Mouse (Mus musculus) forebrain, embryonic 16.5 days (tissue): ENCODE results near the gene Unc50. TPM values are rescaled to one million over a fixed set of nuclear protein-coding genes. Genes with fewer than 3 reads are reported as not detected.

Experiments used
- ATAC-seq: fragments of 200-750 bp; cut with Nextera tagmentation; 2 replicates; pipeline ENCODE4 v1.8.0; 2017; ENCODE audit warnings: mild to moderate bottlenecking, moderate library complexity
- H3K27ac ChIP-seq: fragments of 300-500 bp; sonication (generic); 2 replicates; pipeline ENCODE4 v1.5.1; 2014; ENCODE audit warnings: low read length, control low read depth
- H3K27me3 ChIP-seq: fragments of 300-500 bp; sonication (generic); replicated peaks from 2 replicates; pipeline ENCODE4 v1.6.1; 2014; ENCODE audit warnings: low read length; ENCODE audit not compliant: control insufficient read depth, insufficient read depth
- H3K36me3 ChIP-seq: fragments of 300-500 bp; sonication (generic); 2 replicates; pipeline ENCODE4 v1.6.1; 2014; ENCODE audit not compliant: control insufficient read depth, insufficient read depth
- H3K4me1 ChIP-seq: fragments of 300-500 bp; sonication (generic); replicated peaks from 2 replicates; pipeline ENCODE4 v1.6.1; 2014; ENCODE audit warnings: low read length; ENCODE audit not compliant: control insufficient read depth, insufficient read depth
- H3K4me2 ChIP-seq: fragments of 300-500 bp; sonication (generic); 2 replicates; pipeline ENCODE4 v1.6.1; 2014; ENCODE audit warnings: mild to moderate bottlenecking, low read length, control low read depth
- H3K4me3 ChIP-seq: fragments of 300-500 bp; sonication (generic); replicated peaks from 2 replicates; pipeline ENCODE4 v1.5.1; 2014; ENCODE audit warnings: mild to moderate bottlenecking, low read length, control low read depth
- H3K9ac ChIP-seq: fragments of 300-500 bp; sonication (generic); replicated peaks from 2 replicates; pipeline ENCODE4 v1.6.1; 2014; ENCODE audit warnings: low read depth, low read length, control low read depth
- H3K9me3 ChIP-seq: fragments of 300-500 bp; sonication (generic); 2 replicates; pipeline ENCODE4 v1.6.1; 2016; ENCODE audit warnings: low read length; ENCODE audit not compliant: control insufficient read depth
- WGBS: fragments of 180-500 bp; shearing (Covaris S2); extraction: QIAGEN DNeasy Blood & Tissue Kit; methylation state at CpG from one replicate; pipeline ENCODE4 v1.1.7; 2014; 5-methylcytosine and 5-hydroxymethylcytosine counted together
- polyA plus RNA-seq: library from polyadenylated mRNA; unstranded; fragments of >200 nt; fragmentation: Nextera tagmentation; extraction: Ambion mirVana; gene quantifications from 2 replicates; pipeline ENCODE4 v1.2.1, GENCODE M21; 2015

Gene Unc50
- polyA plus RNA-seq, 1 experiment from 2014 or later: 121 TPM

DNA sequence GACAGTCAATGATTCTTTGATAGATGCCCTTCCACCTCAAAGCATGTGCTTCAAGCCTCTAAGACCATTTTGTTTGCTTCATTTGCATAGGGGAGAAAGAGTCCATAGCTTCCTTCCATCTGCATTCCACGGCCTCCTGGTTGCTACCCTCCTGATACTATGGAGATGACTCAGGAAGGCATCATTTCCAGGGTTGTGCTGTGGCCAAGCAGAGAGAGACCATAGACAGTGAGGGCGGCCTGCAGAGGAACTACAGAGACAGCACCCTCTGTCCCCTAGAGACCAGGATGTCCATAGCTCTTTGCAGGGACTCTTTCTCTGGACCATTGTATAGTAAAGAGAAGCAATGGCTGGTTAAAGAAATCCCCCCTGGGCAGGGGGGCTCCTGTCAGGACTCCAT, 24.8 kb upstream of the Unc50 start:
- ATAC-seq: no peak
- Histone ChIP-seq H3K4me1 (no peaks in the 10 kb centered on the region), H3K9ac (no peak overlapping the region), H3K4me3 (no peak overlapping the region), H3K9me3 (no peaks in the 10 kb centered on the region), H3K36me3 (no peaks in the 10 kb centered on the region; the same call in 1 of the 2 replicates), H3K4me2 (no peak overlapping the region), H3K27me3 (no peaks in the 10 kb centered on the region), H3K27ac (no peak overlapping the region)
- 88% methylated on average over 2 of the region's 2 CpGs for WGBS

DNA sequence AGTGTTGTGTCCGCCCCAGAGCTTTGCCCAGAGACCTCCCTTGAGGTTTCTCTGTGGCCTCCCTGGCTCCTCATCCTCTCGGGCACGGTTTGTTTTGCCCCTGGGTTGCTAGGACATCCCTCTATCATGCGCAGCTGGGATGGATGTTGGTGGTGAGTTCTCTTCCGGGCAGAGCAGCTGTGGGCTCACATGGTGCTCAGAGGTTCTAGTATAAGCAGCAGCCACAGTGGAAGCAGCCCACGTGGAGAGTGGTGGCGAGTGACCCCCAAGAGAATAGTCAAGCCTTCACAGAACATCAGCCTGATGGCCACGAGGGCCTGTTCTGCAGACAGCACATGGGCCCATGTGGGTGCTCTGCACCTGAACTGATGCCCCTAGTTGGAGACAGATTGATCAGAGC, 22.7 kb upstream of the Unc50 start:
- ATAC-seq: no peak
- Histone ChIP-seq H3K9me3 (no peaks in the 10 kb centered on the region), H3K4me1 (no peaks in the 10 kb centered on the region), H3K9ac (no peak overlapping the region), H3K4me3 (no peak overlapping the region), H3K4me2 (no peak overlapping the region), H3K36me3 (no peaks in the 10 kb centered on the region), H3K27me3 (no peaks in the 10 kb centered on the region), H3K27ac (no peak overlapping the region)
- 88% methylated on average over 8 of the region's 8 CpGs for WGBS

DNA sequence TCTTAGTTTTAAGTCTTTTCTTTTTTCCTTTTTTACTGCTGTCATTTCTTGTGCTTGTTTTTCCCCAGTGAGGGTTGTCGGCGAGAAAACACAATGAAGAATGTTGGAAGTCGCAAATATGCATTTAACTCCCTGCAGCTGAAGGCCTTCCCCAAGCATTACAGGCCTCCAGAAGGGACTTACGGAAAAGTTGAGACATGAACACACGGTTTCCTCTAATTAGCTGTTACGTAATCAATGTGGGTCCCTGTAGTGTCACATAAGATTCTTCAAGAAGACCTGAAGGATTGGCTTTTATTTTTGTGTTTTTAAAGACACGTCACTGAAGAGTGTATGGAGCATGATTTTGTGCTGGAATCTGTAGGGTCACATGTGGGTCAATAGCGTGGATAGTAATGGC, 21.9 kb upstream of the Unc50 start:
- Histone ChIP-seq H3K4me2 (no peak overlapping the region), H3K9ac (no peak overlapping the region), H3K27ac (no peak overlapping the region), H3K9me3 (no peaks in the 10 kb centered on the region), H3K4me1 (no peaks in the 10 kb centered on the region), H3K4me3 (no peak overlapping the region), H3K36me3 (no peaks in the 10 kb centered on the region), H3K27me3 (no peaks in the 10 kb centered on the region)
- no peak for ATAC-seq
- 89% methylated on average over 8 of the region's 8 CpGs for WGBS

DNA sequence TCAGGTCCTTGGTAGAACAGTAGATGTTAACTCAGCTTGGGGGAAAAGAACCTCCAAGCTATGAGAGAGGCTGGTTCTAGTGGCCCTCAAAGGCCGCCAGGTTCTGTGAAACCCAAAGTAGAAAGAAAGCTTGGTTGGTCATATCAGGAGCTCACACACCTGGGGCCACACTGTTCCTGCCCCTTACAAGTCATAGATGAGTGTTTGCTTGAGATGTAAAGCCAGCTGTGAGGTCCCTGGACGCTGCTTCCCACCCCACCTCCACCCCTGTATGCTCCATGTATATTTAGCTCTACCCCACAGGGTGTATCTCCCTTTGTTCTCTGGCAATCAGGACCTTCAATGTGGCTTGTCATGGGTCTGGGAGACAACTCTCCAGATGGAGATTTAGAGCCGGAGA, 21.3 kb upstream of the Unc50 start:
- Histone ChIP-seq H3K4me3 (no peak overlapping the region), H3K36me3 (no peaks in the 10 kb centered on the region), H3K27me3 (no peaks in the 10 kb centered on the region), H3K4me2 (no peak overlapping the region), H3K27ac (no peak overlapping the region), H3K9ac (no peak overlapping the region), H3K4me1 (no peaks in the 10 kb centered on the region), H3K9me3 (no peaks in the 10 kb centered on the region)
- no peak for ATAC-seq
- 80% methylated on average over 3 of the region's 3 CpGs for WGBS

DNA sequence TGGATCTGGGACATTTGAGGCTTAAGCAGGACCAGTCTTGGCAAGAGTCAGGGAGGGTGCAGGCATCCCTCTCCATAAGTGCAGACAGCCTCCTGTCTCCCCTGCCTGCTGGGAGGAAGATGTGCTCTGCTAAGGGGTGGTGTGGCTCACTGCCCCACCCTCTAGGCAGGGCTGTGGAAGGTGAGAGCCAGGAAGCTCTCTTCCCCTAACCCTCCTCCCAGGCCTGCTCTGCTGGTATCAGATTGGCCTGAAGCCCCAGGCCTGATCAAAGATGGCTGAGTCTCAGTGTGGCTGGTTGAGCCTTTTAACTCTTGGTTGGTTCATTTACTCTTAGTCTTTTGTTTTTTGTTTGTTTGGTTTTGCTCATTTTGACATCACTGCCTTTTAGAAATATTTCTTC, 20.3 kb upstream of the Unc50 start:
- Histone ChIP-seq H3K27ac (no peak overlapping the region), H3K4me3 (no peak overlapping the region), H3K36me3 (no peaks in the 10 kb centered on the region), H3K9ac (no peak overlapping the region), H3K27me3 (no peaks in the 10 kb centered on the region), H3K4me1 (no peaks in the 10 kb centered on the region), H3K4me2 (no peak overlapping the region), H3K9me3 (no peaks in the 10 kb centered on the region)
- no peak for ATAC-seq

DNA sequence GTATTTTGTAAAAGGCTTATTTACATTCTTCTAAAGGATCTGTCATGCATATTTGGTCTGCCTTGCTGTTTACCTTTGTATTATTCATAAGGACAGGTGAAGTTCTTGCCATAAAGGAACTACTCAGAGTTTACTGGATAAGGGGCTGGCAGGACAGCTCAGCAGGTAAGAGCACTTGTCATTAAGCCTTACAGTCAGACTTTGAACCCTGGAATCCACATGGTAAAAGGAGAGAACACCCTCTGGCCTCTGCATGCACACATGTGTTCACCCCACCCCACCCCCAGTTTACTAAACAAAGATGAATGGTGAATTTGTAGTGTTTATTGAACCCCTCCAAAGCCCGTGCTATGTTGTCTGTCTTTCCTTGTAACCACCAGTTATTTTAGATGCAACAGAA, 14.5 kb upstream of the Unc50 start:
- H3K27me3 ChIP-seq: no peaks in the 10 kb centered on the region
- H3K36me3 ChIP-seq: peaks cover 20% of the 10 kb centered on the region
- H3K27ac ChIP-seq: no peak overlapping the region
- no peak overlapping the region for H3K4me2 ChIP-seq
- WGBS: 100% methylated on average over 1 of the region's 1 CpGs
- H3K9ac ChIP-seq: no peak overlapping the region
- no peak for ATAC-seq
- no peaks in the 10 kb centered on the region for H3K4me1 ChIP-seq
- H3K9me3 ChIP-seq: no peaks in the 10 kb centered on the region
- no peak overlapping the region for H3K4me3 ChIP-seq

DNA sequence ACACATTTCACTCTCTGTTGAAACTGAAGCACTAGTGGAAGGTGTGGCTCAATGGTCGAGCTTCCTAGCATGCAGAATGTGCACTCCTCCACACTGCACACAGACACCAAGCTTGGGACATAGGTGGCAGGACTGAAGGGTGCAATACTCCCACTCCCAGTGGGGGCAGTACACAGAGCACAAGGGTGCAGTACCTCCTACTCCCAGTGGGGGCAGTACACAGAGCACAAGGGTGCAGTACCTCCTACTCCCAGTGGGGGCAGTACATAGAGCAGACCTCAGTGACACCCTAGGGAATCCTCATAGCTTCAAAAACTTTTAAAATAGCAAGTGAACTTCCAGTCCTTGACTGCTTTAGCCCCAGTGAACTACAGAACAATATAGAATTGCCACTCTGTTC, 10.5 kb upstream of the Unc50 start:
- H3K4me1 ChIP-seq: no peaks in the 10 kb centered on the region
- 0 out of 2 replicates have a peak, but pooled peaks cover 2% of the 10 kb centered on the region for H3K9me3 ChIP-seq
- no peak overlapping the region for H3K4me3 ChIP-seq
- H3K36me3 ChIP-seq: peaks cover 27% of the 10 kb centered on the region
- 88% methylated on average over 1 of the region's 1 CpGs for WGBS
- no peak overlapping the region for H3K4me2 ChIP-seq
- H3K9ac ChIP-seq: no peak overlapping the region
- ATAC-seq: no peak
- no peaks in the 10 kb centered on the region for H3K27me3 ChIP-seq
- H3K27ac ChIP-seq: no peak overlapping the region

DNA sequence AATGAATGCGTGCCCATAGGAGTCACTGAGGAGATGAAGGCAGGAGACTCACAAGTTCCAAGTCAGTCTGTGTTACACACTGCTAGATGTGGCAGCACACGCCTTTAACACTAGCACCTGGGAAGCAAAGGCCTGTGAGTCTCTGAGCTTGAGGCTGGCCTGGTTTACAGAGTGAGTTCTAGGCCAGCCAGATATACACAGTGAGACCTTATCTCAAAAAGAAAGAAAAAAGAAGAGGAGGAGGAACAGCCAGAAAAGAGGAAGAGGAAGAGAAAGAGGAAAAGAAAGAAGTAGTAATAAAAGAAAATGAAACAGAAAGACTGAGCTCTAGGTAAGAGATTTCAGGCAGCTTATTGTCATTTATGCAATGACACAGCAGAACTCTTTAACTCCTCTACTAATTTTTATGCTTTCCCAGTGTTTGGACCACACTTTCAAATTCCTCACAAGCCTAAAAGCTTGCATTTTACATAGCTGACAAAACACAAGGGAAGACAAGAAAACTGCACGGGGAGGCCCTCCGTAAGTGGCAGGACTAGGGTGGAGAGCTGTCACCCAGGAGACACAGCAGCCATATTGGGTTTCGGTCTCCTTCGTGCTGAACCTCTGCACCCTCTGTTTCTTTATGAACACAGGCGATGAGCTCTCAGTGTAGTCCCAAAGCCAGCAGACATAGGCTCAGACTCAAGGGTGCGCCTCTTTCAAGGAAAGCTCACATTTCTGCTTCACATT, 2.6 kb upstream of the Unc50 start:
- no peak overlapping the region for H3K4me3 ChIP-seq
- H3K4me2 ChIP-seq: no peak overlapping the region
- H3K9me3 ChIP-seq: 0 out of 2 replicates have a peak, but pooled peaks cover 2% of the 10 kb centered on the region
- peaks cover 29% of the 10 kb centered on the region for H3K4me1 ChIP-seq
- no peaks in the 10 kb centered on the region for H3K27me3 ChIP-seq
- peaks cover 13% of the 10 kb centered on the region; the same call in 1 of the 2 replicates for H3K36me3 ChIP-seq
- H3K9ac ChIP-seq: no peak overlapping the region
- no peak for ATAC-seq
- WGBS: 94% methylated on average over 8 of the region's 8 CpGs
- H3K27ac ChIP-seq: no peak overlapping the region

DNA sequence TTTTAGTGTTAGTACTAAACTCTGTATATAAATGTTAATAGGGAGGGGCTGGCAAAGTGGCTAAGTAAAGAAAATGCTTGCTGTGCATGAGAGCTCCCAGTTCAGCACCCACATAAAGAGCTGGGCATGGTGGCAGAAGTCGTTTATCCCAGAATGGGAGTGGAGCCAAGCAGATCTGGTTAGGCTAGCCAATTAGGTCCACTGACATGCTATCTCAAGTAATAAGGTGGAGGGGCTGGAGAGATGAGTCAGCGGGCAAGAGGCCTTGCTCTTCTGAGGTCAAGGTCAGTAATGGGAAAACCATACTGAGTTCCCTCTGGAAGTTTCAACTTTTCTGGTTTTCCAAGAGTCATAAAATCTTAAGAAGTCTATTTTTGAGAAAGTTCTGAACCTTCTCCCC, 1.0 kb upstream of the Unc50 start:
- peak overlapping the region; percentile 65 for H3K4me3 ChIP-seq
- peak overlapping the region; percentile 88; the same call in 1 of the 2 replicates for H3K9ac ChIP-seq
- ATAC-seq: no peak
- H3K27ac ChIP-seq: no peak overlapping the region
- no peaks in the 10 kb centered on the region for H3K27me3 ChIP-seq
- H3K36me3 ChIP-seq: peaks cover 17% of the 10 kb centered on the region
- peak overlapping the region; percentile 95 for H3K4me2 ChIP-seq
- 0 out of 2 replicates have a peak, but pooled peaks cover 2% of the 10 kb centered on the region for H3K9me3 ChIP-seq
- WGBS: 63% methylated on average over 2 of the region's 2 CpGs
- peaks cover 29% of the 10 kb centered on the region for H3K4me1 ChIP-seq
